Mouse (Mus musculus) hindbrain, embryonic 12.5 days (tissue): Measurements from ENCODE around the gene Xpo6. TPM values are rescaled to one million over a fixed set of nuclear protein-coding genes. Genes with fewer than 3 reads are reported as not detected.

Experiments used
- ATAC-seq: fragments of 200-750 bp; cut with Nextera tagmentation; 2 replicates; pipeline ENCODE4 v1.8.0; 2017; ENCODE audit warnings: moderate TSS enrichment; ENCODE audit not compliant: low FRiP score
- H3K27ac ChIP-seq: fragments of 300-500 bp; sonication (generic); 2 replicates; pipeline ENCODE4 v1.5.1; 2016; ENCODE audit warnings: mild to moderate bottlenecking
- H3K27me3 ChIP-seq: fragments of 300-500 bp; sonication (generic); 2 replicates; pipeline ENCODE4 v1.6.1; 2016; ENCODE audit warnings: mild to moderate bottlenecking
- H3K36me3 ChIP-seq: fragments of 300-500 bp; sonication (generic); 2 replicates; pipeline ENCODE4 v1.6.1; 2016; ENCODE audit warnings: mild to moderate bottlenecking
- H3K4me1 ChIP-seq: fragments of 300-500 bp; sonication (generic); 2 replicates; pipeline ENCODE4 v1.6.1; 2016
- H3K4me2 ChIP-seq: fragments of 300-500 bp; sonication (generic); replicated peaks from 2 replicates; pipeline ENCODE4 v1.6.1; 2016; ENCODE audit warnings: mild to moderate bottlenecking
- H3K4me3 ChIP-seq: fragments of 300-500 bp; sonication (generic); 2 replicates; pipeline ENCODE4 v1.5.1; 2016; ENCODE audit warnings: mild to moderate bottlenecking
- H3K9ac ChIP-seq: fragments of 300-500 bp; sonication (generic); 2 replicates; pipeline ENCODE4 v1.6.1; 2016; ENCODE audit warnings: mild to moderate bottlenecking, moderate library complexity
- H3K9me3 ChIP-seq: fragments of 300-500 bp; sonication (generic); replicated peaks from 2 replicates; pipeline ENCODE4 v1.6.1; 2016; ENCODE audit warnings: mild to moderate bottlenecking
- WGBS: fragments of 180-500 bp; shearing (Covaris S2); methylation state at CpG from one replicate; pipeline ENCODE4 v1.1.7; 2016; 5-methylcytosine and 5-hydroxymethylcytosine counted together
- polyA plus RNA-seq: library from polyadenylated mRNA; unstranded; fragments of >200 nt; fragmentation: Nextera tagmentation; extraction: Ambion mirVana; gene quantifications from 2 replicates; pipeline ENCODE4 v1.2.1, GENCODE M21; 2016

Xpo6 gene
- polyA plus RNA-seq, 1 experiment from 2014 or later: 67.9 TPM

GRCm38 (mm10) chr7:126058918-126059317 is 141.4 kb downstream of the Xpo6 start:
- no peak for ATAC-seq
- no peaks in the 10 kb centered on the region for H3K36me3 ChIP-seq
- H3K4me3 ChIP-seq: no peak overlapping the region
- H3K4me2 ChIP-seq: no peak overlapping the region
- H3K4me1 ChIP-seq: peaks cover 41% of the 10 kb centered on the region
- H3K27ac ChIP-seq: no peak overlapping the region
- H3K9me3 ChIP-seq: no peaks in the 10 kb centered on the region
- WGBS: 47% methylated on average over 7 of the region's 7 CpGs
- H3K27me3 ChIP-seq: peaks cover 43% of the 10 kb centered on the region
- no peak overlapping the region for H3K9ac ChIP-seq

DNA sequence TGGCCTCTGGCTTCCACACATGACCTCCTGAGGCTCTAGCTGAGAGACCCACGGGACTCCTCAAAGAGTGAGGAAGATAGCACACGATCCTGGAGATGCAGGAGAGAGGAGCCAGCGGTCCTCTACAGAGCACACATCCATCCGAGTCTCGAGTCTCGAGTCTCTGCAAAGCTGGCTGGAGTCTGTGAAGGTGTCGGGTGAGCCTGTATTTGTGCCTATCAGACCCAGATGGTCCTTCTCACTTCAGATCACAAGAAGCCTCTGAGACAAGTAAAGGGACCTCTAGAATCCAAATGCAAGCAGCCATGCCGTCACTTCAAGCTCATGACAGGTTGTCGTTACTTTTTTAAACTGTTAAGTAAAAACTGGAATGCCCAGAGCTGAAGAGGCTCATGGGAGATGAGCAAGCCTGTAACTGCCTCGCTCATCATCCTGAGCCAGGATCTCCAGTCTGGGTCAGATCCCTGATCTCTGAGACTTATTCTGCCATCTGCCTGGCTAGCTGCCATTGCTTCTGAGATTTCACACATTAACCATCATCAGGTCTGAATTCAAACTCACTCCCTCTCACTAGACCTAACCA is 142.9 kb downstream of the Xpo6 start:
- H3K27ac ChIP-seq: no peak overlapping the region
- WGBS: 71% methylated on average over 10 of the region's 10 CpGs
- H3K27me3 ChIP-seq: peaks cover 40% of the 10 kb centered on the region
- H3K4me2 ChIP-seq: no peak overlapping the region
- H3K9ac ChIP-seq: no peak overlapping the region
- H3K9me3 ChIP-seq: no peaks in the 10 kb centered on the region
- peaks cover 45% of the 10 kb centered on the region for H3K4me1 ChIP-seq
- ATAC-seq: no peak
- no peaks in the 10 kb centered on the region for H3K36me3 ChIP-seq
- H3K4me3 ChIP-seq: no peak overlapping the region

DNA sequence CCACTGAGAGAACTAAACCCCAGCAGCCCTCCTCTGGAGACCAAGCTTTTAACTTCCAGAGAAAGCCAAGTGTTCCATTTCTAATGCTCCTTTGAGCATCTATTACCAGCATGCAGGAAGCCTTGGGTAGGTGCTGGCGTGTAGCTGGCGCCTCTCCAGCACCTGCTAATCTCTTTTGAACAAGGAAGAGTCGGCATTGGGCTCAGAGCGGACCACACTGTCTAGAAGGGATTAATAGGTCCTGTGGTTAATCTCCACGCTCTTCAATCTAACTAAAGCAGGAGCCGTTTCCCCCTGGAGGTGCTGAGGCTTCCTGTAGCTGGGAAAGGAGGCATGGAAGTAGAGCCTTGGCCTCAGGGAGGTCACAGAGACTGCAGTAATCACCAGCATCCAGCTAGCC is 145.7 kb downstream of the Xpo6 start:
- H3K4me1 ChIP-seq: peaks cover 47% of the 10 kb centered on the region
- no peaks in the 10 kb centered on the region for H3K36me3 ChIP-seq
- no peak overlapping the region for H3K27ac ChIP-seq
- 56% methylated on average over 6 of the region's 6 CpGs for WGBS
- H3K4me3 ChIP-seq: no peak overlapping the region
- ATAC-seq: no peak
- no peak overlapping the region for H3K9ac ChIP-seq
- no peak overlapping the region for H3K4me2 ChIP-seq
- H3K9me3 ChIP-seq: no peaks in the 10 kb centered on the region
- peaks cover 23% of the 10 kb centered on the region; the same call in 1 of the 2 replicates for H3K27me3 ChIP-seq

- Histone ChIP-seq H3K4me1 (peaks cover 38% of the 10 kb centered on the region), H3K9ac (no peak overlapping the region), H3K4me3 (no peak overlapping the region), H3K36me3 (no peaks in the 10 kb centered on the region), H3K4me2 (no peak overlapping the region), H3K27me3 (peaks cover 20% of the 10 kb centered on the region; the same call in 1 of the 2 replicates), H3K27ac (no peak overlapping the region), H3K9me3 (no peaks in the 10 kb centered on the region)
- WGBS: 62% methylated on average over 7 of the region's 7 CpGs
- ATAC-seq: peak; percentile 30; the same call in 1 of the 2 replicates
Measured at GRCm38 (mm10) chr7:126053618-126054017, 146.7 kb downstream of the Xpo6 start.

DNA sequence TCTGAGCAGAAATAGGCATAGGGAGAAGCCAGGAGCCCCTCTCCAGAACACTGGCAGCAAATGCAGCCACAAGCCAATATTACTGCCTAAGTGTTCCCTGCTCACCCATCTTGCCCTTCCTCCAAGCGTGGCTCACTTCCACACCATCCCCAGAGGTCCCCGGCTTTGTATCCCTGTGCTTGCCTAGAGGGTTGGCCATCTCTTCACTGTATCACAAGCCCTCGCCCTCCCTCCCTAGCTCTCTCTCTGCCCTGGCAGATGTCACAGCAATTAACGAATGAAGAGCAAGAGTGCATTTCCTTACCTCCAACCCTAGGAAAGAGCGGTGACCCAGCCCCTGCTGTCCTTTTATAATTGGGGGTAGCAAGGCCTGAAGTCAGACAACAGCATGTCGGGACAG is 148.4 kb downstream of the Xpo6 start:
- Histone ChIP-seq H3K4me3 (no peak overlapping the region), H3K9ac (no peak overlapping the region), H3K4me1 (peaks cover 35% of the 10 kb centered on the region), H3K4me2 (no peak overlapping the region), H3K27ac (no peak overlapping the region), H3K36me3 (no peaks in the 10 kb centered on the region), H3K27me3 (peaks cover 17% of the 10 kb centered on the region), H3K9me3 (no peaks in the 10 kb centered on the region)
- no peak for ATAC-seq
- 44% methylated on average over 6 of the region's 6 CpGs for WGBS

Other genes with a start within 250 kb of the Xpo6 start
- gene Gsg1l, start 118.1 kb downstream of the Xpo6 start, polyA plus RNA-seq: 6.0 and 6.5 TPM in 2 replicates
- gene Sbk1, start 72.1 kb upstream of the Xpo6 start, polyA plus RNA-seq: 309 and 312 TPM in 2 replicates
- 2.8 and 3.0 TPM in 2 replicates for gene Lat, start 169.1 kb upstream of the Xpo6 start, polyA plus RNA-seq
- gene Spns1, start 176.9 kb upstream of the Xpo6 start, polyA plus RNA-seq: 67.4 and 67.7 TPM in 2 replicates
- gene Nfatc2ip, start 196.2 kb upstream of the Xpo6 start, polyA plus RNA-seq: 3.8 and 4.7 TPM in 2 replicates
- gene Cd19, start 214.4 kb upstream of the Xpo6 start, polyA plus RNA-seq: not detected in 2 replicates
- 31.1 and 32.1 TPM in 2 replicates for gene Rabep2, start 228.3 kb upstream of the Xpo6 start, polyA plus RNA-seq